ENCODE assay signal across 7 mouse cellular contexts in the genomic region with DNA sequence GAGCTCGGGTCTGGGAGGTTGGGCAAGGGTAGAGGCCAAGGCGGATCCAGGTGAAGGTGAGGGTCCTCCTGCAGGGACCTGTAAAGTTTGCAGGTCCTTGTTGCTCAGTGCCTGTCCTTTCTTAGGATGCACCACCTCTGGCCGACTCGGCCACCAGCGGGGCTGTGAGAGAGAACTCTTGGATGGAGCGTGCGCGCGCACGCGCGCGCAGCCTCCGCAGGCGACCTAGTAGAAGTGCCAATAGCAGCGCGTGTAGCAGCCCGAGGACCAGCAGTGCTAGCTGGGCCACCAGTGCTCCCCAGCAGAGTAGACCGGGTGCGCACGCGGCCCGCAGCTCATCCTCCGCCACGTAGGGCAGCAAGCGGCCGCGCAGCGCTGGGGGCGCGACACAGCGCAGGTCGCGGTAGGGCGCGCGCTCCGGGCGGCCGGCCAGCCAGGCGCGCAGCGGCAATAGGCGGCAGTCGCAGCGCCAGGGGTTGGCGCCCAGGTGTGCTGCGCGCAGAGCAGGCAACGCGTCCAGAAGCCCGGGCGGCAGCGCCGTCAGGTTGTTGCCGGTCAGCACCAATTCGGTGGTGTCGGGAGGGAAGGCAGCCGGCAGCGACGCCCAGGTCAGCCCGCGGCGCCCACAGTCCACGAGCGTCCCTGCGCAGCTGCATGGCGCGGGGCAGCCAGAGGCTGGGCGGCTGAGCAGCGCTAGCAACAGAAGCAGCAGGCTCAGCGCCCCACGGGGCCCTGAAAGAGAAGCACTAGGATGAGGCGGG. TPM values are rescaled to one million over a fixed set of nuclear protein-coding genes. Genes with fewer than 3 reads are reported as not detected.
DNase-seq lines count a peak whose midpoint lies in the region; ATAC-seq and TF ChIP-seq lines count a peak whose summit lies in the region.

No protein-coding gene starts in this region.

- no peak for ATAC-seq in limb, embryonic 13.5 days (ENCODE audit: low FRiP score, low read depth)
- no peak for ATAC-seq in activated CD4-positive, CD25-positive, alpha-beta regulatory T cell, adult 4 months

- peak overlapping the region; percentile 96 for H3K4me2 ChIP-seq in limb, embryonic 13.5 days (replicated peaks)

- H3K4me3 ChIP-seq in testis, adult 2 months (ENCODE audit: control insufficient read depth, low read depth, low read length): peak overlapping the region; percentile 69
- H3K4me3 ChIP-seq in cortical plate, adult 2 months (ENCODE audit: insufficient read depth, low read length): peak overlapping the region; percentile 27
- H3K4me3 ChIP-seq in hindbrain, embryonic 10.5 days: peak overlapping the region; percentile 56
- peak overlapping the region; percentile 56 for H3K4me3 ChIP-seq in limb, embryonic 13.5 days

- H3K9ac ChIP-seq in limb, embryonic 13.5 days: peak overlapping the region; percentile 70

- no peaks in the 10 kb centered on the region for H3K27me3 ChIP-seq in testis, adult 2 months (ENCODE audit: control insufficient read depth, insufficient read depth, low read length)
- peaks cover 99% of the 10 kb centered on the region for H3K27me3 ChIP-seq in hindbrain, embryonic 10.5 days (ENCODE audit: insufficient read depth, poor library complexity, severe bottlenecking)
- peaks cover 92% of the 10 kb centered on the region for H3K27me3 ChIP-seq in limb, embryonic 13.5 days

- TF ChIP-seq POLR2A in testis, adult 2 months (IDR thresholded peaks at IDR 0.05; ENCODE audit: control insufficient read depth, low read depth, low read length): no peak
- TF ChIP-seq POLR2A in cortical plate, adult 2 months (IDR thresholded peaks at IDR 0.05; ENCODE audit: extremely low read depth, insufficient read depth, low read length): no peak; the same call in 1 of the 2 replicates

- no peak for DNase-seq in testis, postnatal 14 days (ENCODE audit: low spot score)
- peak; percentile 56 for DNase-seq in hindbrain, embryonic 10.5 days (ENCODE audit: low spot score)
- DNase-seq in right cerebral cortex, adult 2 months (ENCODE audit: low spot score in 2 of 2): peak; percentile 33 to 63

- TF ChIP-seq CTCF in testis, adult 2 months (IDR thresholded peaks at IDR 0.05; ENCODE audit: control insufficient read depth, insufficient read depth, insufficient replicate concordance, low read depth, low read length): no peak
- no peak for TF ChIP-seq CTCF in cortical plate, adult 2 months (IDR thresholded peaks at IDR 0.05; ENCODE audit: extremely low read depth, insufficient read depth, low read length)

- WGBS in hindbrain, embryonic 10.5 days: under 1% methylated on average over 74 of the region's 74 CpGs
- under 1% methylated on average over 74 of the region's 74 CpGs for WGBS in limb, embryonic 13.5 days

- H3K27ac ChIP-seq in testis, adult 2 months (ENCODE audit: control insufficient read depth, insufficient read depth, low read depth, low read length): no peak overlapping the region
- peak overlapping the region; percentile 76 for H3K27ac ChIP-seq in cortical plate, adult 2 months (ENCODE audit: insufficient read depth, low read length)
- peak overlapping the region; percentile 17; the same call in 1 of the 2 replicates for H3K27ac ChIP-seq in hindbrain, embryonic 10.5 days
- H3K27ac ChIP-seq in limb, embryonic 13.5 days: no peak overlapping the region

- no peaks in the 10 kb centered on the region for H3K9me3 ChIP-seq in hindbrain, embryonic 10.5 days
- H3K9me3 ChIP-seq in limb, embryonic 13.5 days: no peaks in the 10 kb centered on the region

- H3K4me1 ChIP-seq in testis, adult 2 months (ENCODE audit: control insufficient read depth, insufficient read depth, low read length): peaks cover 44% of the 10 kb centered on the region
- no peaks in the 10 kb centered on the region for H3K4me1 ChIP-seq in cortical plate, adult 2 months (ENCODE audit: control insufficient read depth, insufficient read depth, low read length)
- peaks cover 70% of the 10 kb centered on the region for H3K4me1 ChIP-seq in hindbrain, embryonic 10.5 days (replicated peaks)
- H3K4me1 ChIP-seq in limb, embryonic 13.5 days: peaks cover 32% of the 10 kb centered on the region

- H3K36me3 ChIP-seq in testis, adult 2 months (ENCODE audit: control insufficient read depth, insufficient read depth, low read length): no peaks in the 10 kb centered on the region
- H3K36me3 ChIP-seq in hindbrain, embryonic 10.5 days: peaks cover 33% of the 10 kb centered on the region
- peaks cover 31% of the 10 kb centered on the region for H3K36me3 ChIP-seq in limb, embryonic 13.5 days

RNA-seq across cellular contexts. Expression of a gene that starts 1.4 kb away (rescaled TPM):
- 7.8 and 10.9 TPM in 2 replicates for polyA plus RNA-seq in testis, adult 2 months (2012; rRNA removed)
- polyA plus RNA-seq in cortical plate, adult 2 months (2012; rRNA removed): 4.5 and 4.6 TPM in 2 replicates
- polyA plus RNA-seq in hindbrain, embryonic 10.5 days (2016; fragmentation: Nextera tagmentation; extraction: Ambion mirVana): 4.2 and 9.2 TPM in 2 replicates
- polyA plus RNA-seq in limb, embryonic 13.5 days (2015; fragmentation: Nextera tagmentation; extraction: Ambion mirVana): 2.6 and 3.6 TPM in 2 replicates
- not detected for polyA plus RNA-seq in activated CD4-positive, CD25-positive, alpha-beta regulatory T cell, adult 4 months (2017; shearing (Covaris generic))

RNA-seq across cellular contexts. Expression of a gene that starts 5.4 kb away (rescaled TPM):
- polyA plus RNA-seq in testis, adult 2 months (2012; rRNA removed): 9.5 and 11.6 TPM in 2 replicates
- 156 and 173 TPM in 2 replicates for polyA plus RNA-seq in cortical plate, adult 2 months (2012; rRNA removed)
- polyA plus RNA-seq in hindbrain, embryonic 10.5 days (2016; fragmentation: Nextera tagmentation; extraction: Ambion mirVana): 3.4 and 8.5 TPM in 2 replicates
- polyA plus RNA-seq in limb, embryonic 13.5 days (2015; fragmentation: Nextera tagmentation; extraction: Ambion mirVana): 5.9 and 6.0 TPM in 2 replicates
- not detected for polyA plus RNA-seq in activated CD4-positive, CD25-positive, alpha-beta regulatory T cell, adult 4 months (2017; shearing (Covaris generic))

RNA-seq across cellular contexts. Expression of a gene that starts 9.0 kb away (rescaled TPM):
- polyA plus RNA-seq in testis, adult 2 months (2012; rRNA removed): 62.5 and 63.0 TPM in 2 replicates
- polyA plus RNA-seq in cortical plate, adult 2 months (2012; rRNA removed): 999 TPM in 2 replicates
- 42.3 and 71.9 TPM in 2 replicates for polyA plus RNA-seq in hindbrain, embryonic 10.5 days (2016; fragmentation: Nextera tagmentation; extraction: Ambion mirVana)
- 37.0 and 41.7 TPM in 2 replicates for polyA plus RNA-seq in limb, embryonic 13.5 days (2015; fragmentation: Nextera tagmentation; extraction: Ambion mirVana)
- under 1 TPM; 0.28 to 0.51 TPM for polyA plus RNA-seq in activated CD4-positive, CD25-positive, alpha-beta regulatory T cell, adult 4 months (2017; shearing (Covaris generic))

RNA-seq across cellular contexts. Expression of a gene that starts 30.3 kb away (rescaled TPM):
- polyA plus RNA-seq in testis, adult 2 months (2012; rRNA removed): 4.2 and 6.1 TPM in 2 replicates
- polyA plus RNA-seq in cortical plate, adult 2 months (2012; rRNA removed): 2.1 and 3.6 TPM in 2 replicates
- polyA plus RNA-seq in hindbrain, embryonic 10.5 days (2016; fragmentation: Nextera tagmentation; extraction: Ambion mirVana): 11.3 and 15.3 TPM in 2 replicates
- 5.5 and 6.0 TPM in 2 replicates for polyA plus RNA-seq in limb, embryonic 13.5 days (2015; fragmentation: Nextera tagmentation; extraction: Ambion mirVana)
- polyA plus RNA-seq in activated CD4-positive, CD25-positive, alpha-beta regulatory T cell, adult 4 months (2017; shearing (Covaris generic)): not detected

Comparison
In these comparisons a context has a peak if more than half of its experiments do, and no peak if none do; other contexts are left out.
1. H3K27ac ChIP-seq: peak in cortical plate, adult 2 months (single experiment) and hindbrain, embryonic 10.5 days (single experiment); none in testis, adult 2 months (single experiment) and limb, embryonic 13.5 days (single experiment).
2. RNA of a gene that starts 5.4 kb away (polyA plus RNA-seq): 156 to 173 TPM in cortical plate, adult 2 months; 9.5 to 11.6 TPM in testis, adult 2 months, 3.4 to 8.5 TPM in hindbrain, embryonic 10.5 days, 5.9 to 6.0 TPM in limb, embryonic 13.5 days and not detected in activated CD4-positive, CD25-positive, alpha-beta regulatory T cell, adult 4 months; every median in the first group is over 10 times any median in the second.
3. RNA of a gene that starts 9.0 kb away (polyA plus RNA-seq): 999 TPM in cortical plate, adult 2 months, 42.3 to 71.9 TPM in hindbrain, embryonic 10.5 days, 62.5 to 63.0 TPM in testis, adult 2 months and 37.0 to 41.7 TPM in limb, embryonic 13.5 days; 0.28 to 0.51 TPM in activated CD4-positive, CD25-positive, alpha-beta regulatory T cell, adult 4 months; every median in the first group is over 10 times any median in the second.
4. Peak in every context shown above with its lines, with median percentiles within 50 percentile points of each other: H3K4me3 ChIP-seq.